9 mouse cellular contexts compared by ENCODE assay signal in the genomic region with DNA sequence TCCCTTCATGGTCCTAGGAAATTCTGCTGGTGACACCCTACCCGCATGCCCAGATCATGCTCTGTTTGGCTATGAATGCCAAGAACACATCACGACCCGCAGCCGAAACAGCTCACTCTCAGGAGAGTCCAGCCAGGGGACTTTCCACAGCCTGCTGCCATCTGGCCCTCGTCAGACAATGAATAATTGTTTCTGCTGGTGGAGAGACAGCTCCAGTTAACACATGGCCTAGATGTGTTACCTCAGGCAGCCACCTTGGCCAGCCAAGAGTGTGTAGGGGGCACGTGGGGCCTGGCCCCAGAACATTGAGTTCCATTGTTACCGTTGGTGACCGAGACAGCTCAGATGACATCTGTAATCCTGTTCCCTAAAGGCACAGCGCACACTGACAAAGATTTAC.
DNase-seq lines count a peak whose midpoint lies in the region; ATAC-seq and TF ChIP-seq lines count a peak whose summit lies in the region.
"Had no signal": no experiment of that assay in that cellular context is flagged by ENCODE, and none has a peak within 500 bp of the region (broad histone marks: within the 10 kb centered on the region; RNA-seq: fewer than 3 reads in every experiment).

No protein-coding gene starts in this region.

- no peaks in the 10 kb centered on the region for H3K9me3 ChIP-seq in heart, embryonic 10.5 days
- H3K9me3 ChIP-seq in embryonic facial prominence, embryonic 11.5 days (replicated peaks; ENCODE audit: control insufficient read depth, low read length), result no peaks in the 10 kb centered on the region
- no peaks in the 10 kb centered on the region for H3K9me3 ChIP-seq in hindbrain, embryonic 15.5 days
- no peaks in the 10 kb centered on the region for H3K9me3 ChIP-seq in midbrain, postnatal 0 days (ENCODE audit: low read length)
- H3K9me3 ChIP-seq: liver, embryonic 15.5 days had no signal

- H3K4me3 ChIP-seq in heart, embryonic 10.5 days, result no peak overlapping the region
- no peak overlapping the region for H3K4me3 ChIP-seq in embryonic facial prominence, embryonic 11.5 days (ENCODE audit: low read depth, low read length)
- H3K4me3 ChIP-seq in hindbrain, embryonic 15.5 days, result no peak overlapping the region
- H3K4me3 ChIP-seq in midbrain, postnatal 0 days (ENCODE audit: low read depth, low read length), result no peak overlapping the region
- H3K4me3 ChIP-seq: liver, embryonic 15.5 days had no signal

- no peaks in the 10 kb centered on the region for H3K27me3 ChIP-seq in heart, embryonic 10.5 days (ENCODE audit: insufficient read depth, poor library complexity, severe bottlenecking)
- no peaks in the 10 kb centered on the region for H3K27me3 ChIP-seq in embryonic facial prominence, embryonic 11.5 days (ENCODE audit: control insufficient read depth, insufficient read depth, low read length)
- no peaks in the 10 kb centered on the region for H3K27me3 ChIP-seq in hindbrain, embryonic 15.5 days
- no peaks in the 10 kb centered on the region for H3K27me3 ChIP-seq in midbrain, postnatal 0 days (ENCODE audit: insufficient read depth, low read length)
- H3K27me3 ChIP-seq: liver, embryonic 15.5 days had no signal

- WGBS in heart, embryonic 10.5 days, result 66% methylated on average over 9 of the region's 9 CpGs
- WGBS in embryonic facial prominence, embryonic 11.5 days, result 21% methylated on average over 9 of the region's 9 CpGs
- WGBS in hindbrain, embryonic 15.5 days, result 40% methylated on average over 9 of the region's 9 CpGs
- 47% methylated on average over 9 of the region's 9 CpGs for WGBS in midbrain, postnatal 0 days

- ATAC-seq in embryonic facial prominence, embryonic 11.5 days (replicated peaks; ENCODE audit: insufficient number of reproducible peaks, low FRiP score, low TSS enrichment, low read depth), result 0 out of 2 replicates have a peak, but pooled peaks have one; percentile 65
- peak; percentile 61; the same call in 1 of the 2 replicates for ATAC-seq in hindbrain, embryonic 15.5 days (ENCODE audit: low FRiP score, low read depth)
- 0 out of 2 replicates have a peak, but pooled peaks have one; percentile 28 for ATAC-seq in midbrain, postnatal 0 days (ENCODE audit: low FRiP score)
- no peak for ATAC-seq in inflammation-experienced regulatory T-cells, adult 6 months

- no peak for TF ChIP-seq CTCF in midbrain, postnatal 0 days (IDR thresholded peaks at IDR 0.05)

- peak; percentile 63 to 81 for DNase-seq in heart, adult 18-20 months
- no peak for DNase-seq in heart, embryonic 10.5 days (ENCODE audit: low spot score)
- peak; percentile 9 for DNase-seq in NIH3T3 (ENCODE audit: low read depth)
- no peak for DNase-seq in embryonic facial prominence, embryonic 11.5 days (ENCODE audit: low spot score)
- DNase-seq in midbrain, postnatal 0 days (ENCODE audit: low spot score), result peak; percentile 47
- no peak for DNase-seq in frontal cortex, postnatal 36 days (ENCODE audit: low spot score in 2 of 2)

- no peak overlapping the region for H3K9ac ChIP-seq in embryonic facial prominence, embryonic 11.5 days (replicated peaks; ENCODE audit: low read length)
- no peak overlapping the region for H3K9ac ChIP-seq in hindbrain, embryonic 15.5 days
- no peak overlapping the region for H3K9ac ChIP-seq in midbrain, postnatal 0 days (replicated peaks; ENCODE audit: low read length, poor library complexity, severe bottlenecking)
- H3K9ac ChIP-seq: liver, embryonic 15.5 days had no signal

- H3K27ac ChIP-seq in heart, embryonic 10.5 days, result no peak overlapping the region
- H3K27ac ChIP-seq in embryonic facial prominence, embryonic 11.5 days (replicated peaks; ENCODE audit: low read depth, low read length), result no peak overlapping the region
- 0 out of 2 replicates have a peak overlapping the region, but pooled peaks have one; percentile 25 for H3K27ac ChIP-seq in hindbrain, embryonic 15.5 days (replicated peaks)
- H3K27ac ChIP-seq in midbrain, postnatal 0 days (ENCODE audit: low read depth, low read length), result no peak overlapping the region
- H3K27ac ChIP-seq: liver, embryonic 15.5 days had no signal

- 0 out of 2 replicates have a peak, but pooled peaks cover 7% of the 10 kb centered on the region for H3K4me1 ChIP-seq in heart, embryonic 10.5 days
- H3K4me1 ChIP-seq in embryonic facial prominence, embryonic 11.5 days (ENCODE audit: control insufficient read depth, insufficient read depth, low read length), result no peaks in the 10 kb centered on the region
- peaks cover 17% of the 10 kb centered on the region for H3K4me1 ChIP-seq in hindbrain, embryonic 15.5 days (replicated peaks)
- H3K4me1 ChIP-seq in midbrain, postnatal 0 days (ENCODE audit: insufficient read depth, low read length), result 0 out of 2 replicates have a peak, but pooled peaks cover 3% of the 10 kb centered on the region
- H3K4me1 ChIP-seq: liver, embryonic 15.5 days had no signal

- no peak overlapping the region for H3K4me2 ChIP-seq in embryonic facial prominence, embryonic 11.5 days (ENCODE audit: low read depth, low read length)
- no peak overlapping the region for H3K4me2 ChIP-seq in hindbrain, embryonic 15.5 days
- no peak overlapping the region for H3K4me2 ChIP-seq in midbrain, postnatal 0 days (ENCODE audit: low read depth, low read length, poor library complexity, severe bottlenecking)
- H3K4me2 ChIP-seq: liver, embryonic 15.5 days had no signal

- no peaks in the 10 kb centered on the region for H3K36me3 ChIP-seq in heart, embryonic 10.5 days
- no peaks in the 10 kb centered on the region for H3K36me3 ChIP-seq in embryonic facial prominence, embryonic 11.5 days (replicated peaks; ENCODE audit: control insufficient read depth, insufficient read depth, low read depth, low read length)
- no peaks in the 10 kb centered on the region for H3K36me3 ChIP-seq in hindbrain, embryonic 15.5 days
- no peaks in the 10 kb centered on the region for H3K36me3 ChIP-seq in midbrain, postnatal 0 days (ENCODE audit: insufficient read depth, low read length)
- H3K36me3 ChIP-seq: liver, embryonic 15.5 days had no signal

Comparison
In these comparisons a context has a peak if more than half of its experiments do, and no peak if none do; other contexts are left out.
1. DNase-seq: peak in heart, adult 18-20 months (2 of 2), NIH3T3 (single experiment) and midbrain, postnatal 0 days (single experiment); none in heart, embryonic 10.5 days (single experiment), embryonic facial prominence, embryonic 11.5 days (single experiment) and frontal cortex, postnatal 36 days (0 of 2).